In genomic region chr2:103643584-103644211, GRCm38 (mm10) we compare ENCODE assay signal across 9 mouse cellular contexts.
DNase-seq lines count a peak whose midpoint lies in the region; ATAC-seq and TF ChIP-seq lines count a peak whose summit lies in the region.
"Had no signal": no experiment of that assay in that cellular context is flagged by ENCODE, and none has a peak within 500 bp of the region (broad histone marks: within the 10 kb centered on the region; RNA-seq: fewer than 3 reads in every experiment).

No protein-coding gene starts in this region.

- H3K36me3 ChIP-seq in heart, embryonic 10.5 days: no peaks in the 10 kb centered on the region
- H3K36me3 ChIP-seq in heart, embryonic 14.5 days (ENCODE audit: control insufficient read depth, insufficient read depth, low read length): no peaks in the 10 kb centered on the region
- no peaks in the 10 kb centered on the region for H3K36me3 ChIP-seq in midbrain, embryonic 12.5 days
- H3K36me3 ChIP-seq: G1E had no signal

- H3K4me2 ChIP-seq in heart, embryonic 14.5 days (ENCODE audit: low read length): no peak overlapping the region
- no peak overlapping the region for H3K4me2 ChIP-seq in midbrain, embryonic 12.5 days (replicated peaks)

- peak; percentile 37 to 54 for DNase-seq in heart, adult 18-20 months
- DNase-seq in heart, embryonic 10.5 days (ENCODE audit: low spot score): no peak
- DNase-seq in kidney, postnatal 4 days: no peak
- no peak for DNase-seq in cerebellum, postnatal 25 days

- no peaks in the 10 kb centered on the region for H3K27me3 ChIP-seq in heart, embryonic 10.5 days (ENCODE audit: insufficient read depth, poor library complexity, severe bottlenecking)
- H3K27me3 ChIP-seq in heart, embryonic 14.5 days (ENCODE audit: control insufficient read depth, insufficient read depth, low read length): no peaks in the 10 kb centered on the region
- H3K27me3 ChIP-seq in midbrain, embryonic 12.5 days: peaks cover 13% of the 10 kb centered on the region

- ATAC-seq in heart, embryonic 14.5 days (ENCODE audit: insufficient number of reproducible peaks, insufficient read depth, low FRiP score, low read depth): no peak
- peak; percentile 74 for ATAC-seq in midbrain, embryonic 12.5 days (ENCODE audit: low FRiP score, low read depth)
- no peak for ATAC-seq in erythroid progenitor cell, adult 5-6 weeks (replicated peaks; ENCODE audit: low FRiP score, poor library complexity, severe bottlenecking)

- TF ChIP-seq POLR2A in cortical plate, adult 2 months (IDR thresholded peaks at IDR 0.05; ENCODE audit: extremely low read depth, insufficient read depth, low read length): no peak

- H3K4me3 ChIP-seq in heart, embryonic 10.5 days: no peak overlapping the region
- H3K4me3 ChIP-seq in cortical plate, adult 2 months (ENCODE audit: insufficient read depth, low read length): no peak overlapping the region
- H3K4me3 ChIP-seq in heart, embryonic 14.5 days (ENCODE audit: control insufficient read depth in 1 of 2, insufficient read depth in 1 of 2, low read depth in 1 of 2, low read length in 2 of 2): no peak overlapping the region
- H3K4me3 ChIP-seq in midbrain, embryonic 12.5 days: no peak overlapping the region

- no peak overlapping the region for H3K9ac ChIP-seq in heart, embryonic 14.5 days (ENCODE audit: low read length)
- H3K9ac ChIP-seq in midbrain, embryonic 12.5 days (replicated peaks): no peak overlapping the region

- TF ChIP-seq CTCF in cortical plate, adult 2 months (IDR thresholded peaks at IDR 0.05; ENCODE audit: extremely low read depth, insufficient read depth, low read length): no peak

- H3K9me3 ChIP-seq in heart, embryonic 10.5 days: no peaks in the 10 kb centered on the region
- H3K9me3 ChIP-seq in heart, embryonic 14.5 days (ENCODE audit: control insufficient read depth, low read length): no peaks in the 10 kb centered on the region
- no peaks in the 10 kb centered on the region for H3K9me3 ChIP-seq in midbrain, embryonic 12.5 days
- H3K9me3 ChIP-seq: G1E had no signal

- WGBS in heart, embryonic 10.5 days: 77% methylated on average over 4 of the region's 4 CpGs
- 64% methylated on average over 4 of the region's 4 CpGs for WGBS in heart, embryonic 14.5 days
- 20% methylated on average over 4 of the region's 4 CpGs for WGBS in midbrain, embryonic 12.5 days

- H3K4me1 ChIP-seq in heart, embryonic 10.5 days: peaks cover 48% of the 10 kb centered on the region
- no peaks in the 10 kb centered on the region for H3K4me1 ChIP-seq in cortical plate, adult 2 months (ENCODE audit: control insufficient read depth, insufficient read depth, low read length)
- peaks cover 15 to 35% of the 10 kb centered on the region in 2 experiments for H3K4me1 ChIP-seq in heart, embryonic 14.5 days (ENCODE audit: control insufficient read depth in 2 of 2, insufficient read depth in 2 of 2, low read length in 2 of 2)
- peaks cover 29% of the 10 kb centered on the region for H3K4me1 ChIP-seq in midbrain, embryonic 12.5 days

- no peak overlapping the region for H3K27ac ChIP-seq in heart, embryonic 10.5 days
- peak overlapping the region; percentile 52; the same call in 1 of the 2 replicates for H3K27ac ChIP-seq in cortical plate, adult 2 months (ENCODE audit: insufficient read depth, low read length)
- peak overlapping the region; percentile 30 to 37; a peak in 2 of 4 replicates for H3K27ac ChIP-seq in heart, embryonic 14.5 days (replicated peaks in 1 of 2; ENCODE audit: control insufficient read depth in 1 of 2, insufficient read depth in 1 of 2, low read depth in 2 of 2, low read length in 2 of 2)
- H3K27ac ChIP-seq in midbrain, embryonic 12.5 days (replicated peaks): 0 out of 2 replicates have a peak overlapping the region, but pooled peaks have one; percentile 16

Comparison
In these comparisons a context has a peak if more than half of its experiments do, and no peak if none do; other contexts are left out.
1. DNase-seq: peak in heart, adult 18-20 months (2 of 2); none in heart, embryonic 10.5 days (single experiment), kidney, postnatal 4 days (0 of 2) and cerebellum, postnatal 25 days (0 of 2).